Mouse (Mus musculus) neural tube, embryonic 15.5 days (tissue): ENCODE data around the gene Uqcr11. TPM values are rescaled to one million over a fixed set of nuclear protein-coding genes. Genes with fewer than 3 reads are reported as not detected.

Experiments
- ATAC-seq: fragments of 200-750 bp; cut with Nextera tagmentation; 2 replicates; pipeline ENCODE4 v1.8.0; 2017; ENCODE audit warnings: mild to moderate bottlenecking, moderate TSS enrichment, moderate library complexity; ENCODE audit not compliant: low FRiP score
- H3K27ac ChIP-seq: fragments of 300-500 bp; sonication (generic); replicated peaks from 2 replicates; pipeline ENCODE4 v1.5.1; 2015; ENCODE audit warnings: mild to moderate bottlenecking, inconsistent platforms
- H3K27me3 ChIP-seq: fragments of 300-500 bp; sonication (generic); replicated peaks from 2 replicates; pipeline ENCODE4 v1.6.1; 2015; ENCODE audit warnings: inconsistent platforms
- H3K36me3 ChIP-seq: fragments of 300-500 bp; sonication (generic); 2 replicates; pipeline ENCODE4 v1.6.1; 2015; ENCODE audit warnings: inconsistent platforms
- H3K4me1 ChIP-seq: fragments of 300-500 bp; sonication (generic); 2 replicates; pipeline ENCODE4 v1.6.1; 2015; ENCODE audit warnings: inconsistent platforms
- H3K4me2 ChIP-seq: fragments of 300-500 bp; sonication (generic); 2 replicates; pipeline ENCODE4 v1.6.1; 2015; ENCODE audit warnings: inconsistent platforms, mild to moderate bottlenecking, moderate library complexity
- H3K4me3 ChIP-seq: fragments of 300-500 bp; sonication (generic); replicated peaks from 2 replicates; pipeline ENCODE4 v1.5.1; 2015; ENCODE audit warnings: mild to moderate bottlenecking, inconsistent platforms
- H3K9ac ChIP-seq: fragments of 300-500 bp; sonication (generic); replicated peaks from 2 replicates; pipeline ENCODE4 v1.6.1; 2015; ENCODE audit warnings: mild to moderate bottlenecking, inconsistent platforms
- H3K9me3 ChIP-seq: fragments of 300-500 bp; sonication (generic); replicated peaks from 2 replicates; pipeline ENCODE4 v1.6.1; 2016; ENCODE audit warnings: inconsistent platforms
- WGBS: fragments of 180-500 bp; shearing (Covaris S2); methylation state at CpG from one replicate; pipeline ENCODE4 v1.1.7; 2015; ENCODE audit warnings: mixed read lengths; 5-methylcytosine and 5-hydroxymethylcytosine counted together
- polyA plus RNA-seq: library from polyadenylated mRNA; unstranded; fragments of >200 nt; fragmentation: Nextera tagmentation; extraction: Ambion mirVana; gene quantifications from 2 replicates; pipeline ENCODE4 v1.2.1, GENCODE M21; 2015

Uqcr11 gene
- polyA plus RNA-seq, 1 experiment from 2014 or later = 790 TPM

DNA sequence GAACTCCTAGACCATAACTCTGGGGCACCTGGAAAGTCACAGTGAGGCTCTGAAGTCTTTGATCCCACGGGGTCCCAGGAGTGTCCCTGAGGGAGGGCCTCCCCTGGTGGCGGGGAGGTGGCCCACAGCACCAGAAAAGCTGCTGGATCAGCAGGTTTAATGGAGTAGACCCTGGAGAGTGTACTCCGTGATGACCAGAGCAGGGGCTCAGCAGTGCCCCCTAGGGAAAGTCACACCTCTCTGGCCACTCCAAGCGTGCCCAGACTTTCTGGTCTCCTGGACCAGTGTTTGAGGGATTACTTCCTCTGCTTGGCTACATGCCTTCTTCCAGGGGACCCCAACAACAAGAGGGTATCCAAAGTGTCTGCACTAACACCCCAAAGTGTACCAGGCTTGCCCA is 23.2 kb downstream of the Uqcr11 start:
- Histone ChIP-seq H3K36me3 (peaks cover 46% of the 10 kb centered on the region), H3K27ac (no peak overlapping the region), H3K4me2 (peak overlapping the region; percentile 98), H3K9ac (peak overlapping the region; percentile 26), H3K9me3 (no peaks in the 10 kb centered on the region), H3K4me1 (peaks cover 51% of the 10 kb centered on the region), H3K27me3 (no peaks in the 10 kb centered on the region), H3K4me3 (peak overlapping the region; percentile 59; the same call in 1 of the 2 replicates)
- no peak for ATAC-seq
- 59% methylated on average over 4 of the region's 4 CpGs for WGBS

- Histone ChIP-seq H3K4me3 (peak overlapping the region; percentile 59; the same call in 1 of the 2 replicates), H3K9ac (peak overlapping the region; percentile 26; the same call in 1 of the 2 replicates)
- WGBS = 73% methylated on average over 7 of the region's 7 CpGs
Observed at GRCm38 (mm10) chr10:80382641-80383365, 23.8 kb downstream of the Uqcr11 start.

GRCm38 (mm10) chr10:80377716-80378115 is 28.9 kb downstream of the Uqcr11 start:
- H3K4me1 ChIP-seq = peaks cover 16% of the 10 kb centered on the region
- H3K9me3 ChIP-seq = no peaks in the 10 kb centered on the region
- no peak overlapping the region for H3K9ac ChIP-seq
- H3K27me3 ChIP-seq = no peaks in the 10 kb centered on the region
- H3K27ac ChIP-seq = no peak overlapping the region
- 51% methylated on average over 10 of the region's 10 CpGs for WGBS
- H3K4me2 ChIP-seq = no peak overlapping the region
- no peak for ATAC-seq
- no peak overlapping the region for H3K4me3 ChIP-seq
- peaks cover 35% of the 10 kb centered on the region for H3K36me3 ChIP-seq

More at GRCm38 (mm10) chr10:80382641-80383365, 23.8 kb downstream of the Uqcr11 start:
- peaks cover 46% of the 10 kb centered on the region for H3K36me3 ChIP-seq
- peaks cover 44% of the 10 kb centered on the region for H3K4me1 ChIP-seq
- H3K4me2 ChIP-seq = peak overlapping the region; percentile 98
- no peak overlapping the region for H3K27ac ChIP-seq
- ATAC-seq = no peak
- H3K9me3 ChIP-seq = no peaks in the 10 kb centered on the region
- no peaks in the 10 kb centered on the region for H3K27me3 ChIP-seq

DNA sequence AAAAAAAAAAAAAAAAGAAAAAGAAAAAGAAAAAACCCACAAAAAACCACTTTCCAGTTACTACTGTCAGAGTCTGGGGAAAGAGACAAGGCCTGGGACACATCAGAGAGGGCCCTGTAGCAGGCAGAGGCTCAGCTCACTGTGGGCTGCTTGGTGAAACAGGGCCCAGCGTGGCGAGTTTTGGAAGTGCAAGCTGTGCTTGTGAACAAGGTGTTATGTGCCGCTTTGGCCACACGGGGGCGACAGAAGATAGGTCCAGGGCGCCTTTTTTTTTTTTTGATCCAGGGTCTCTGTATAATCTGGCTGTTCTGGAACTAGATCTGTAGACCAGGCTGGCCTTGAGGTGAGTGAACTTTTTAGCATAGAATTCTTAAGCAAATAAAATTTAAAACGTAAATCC is 30.5 kb downstream of the Uqcr11 start:
- Histone ChIP-seq H3K4me1 (peaks cover 11% of the 10 kb centered on the region), H3K9ac (no peak overlapping the region), H3K27me3 (no peaks in the 10 kb centered on the region), H3K36me3 (peaks cover 21% of the 10 kb centered on the region), H3K4me2 (no peak overlapping the region), H3K27ac (no peak overlapping the region), H3K9me3 (no peaks in the 10 kb centered on the region), H3K4me3 (no peak overlapping the region)
- 3% methylated on average over 7 of the region's 7 CpGs for WGBS
- no peak for ATAC-seq

DNA sequence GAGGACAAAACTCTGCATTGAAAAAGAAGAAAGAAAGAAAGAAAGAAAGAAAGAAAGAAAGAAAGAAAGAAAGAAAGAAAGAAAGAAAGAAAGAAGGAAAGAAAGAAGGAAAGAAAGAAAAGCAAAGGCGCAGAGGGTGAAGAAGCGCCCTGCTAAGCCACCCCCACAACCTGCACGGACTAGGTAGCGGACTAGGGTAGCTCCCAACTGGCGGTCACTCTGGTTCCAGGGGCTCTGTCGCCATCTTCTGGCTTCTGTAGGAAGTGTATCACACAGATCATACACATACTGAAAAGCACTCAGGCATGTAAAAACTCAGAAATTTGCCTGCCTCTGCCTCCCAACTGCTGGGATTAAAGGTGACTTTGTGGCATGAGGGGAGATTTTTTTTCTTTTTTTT is 32.6 kb downstream of the Uqcr11 start:
- Histone ChIP-seq H3K9ac (no peak overlapping the region), H3K4me1 (peaks cover 9% of the 10 kb centered on the region), H3K36me3 (peaks cover 2% of the 10 kb centered on the region), H3K27me3 (no peaks in the 10 kb centered on the region), H3K4me3 (no peak overlapping the region), H3K27ac (no peak overlapping the region), H3K4me2 (no peak overlapping the region), H3K9me3 (no peaks in the 10 kb centered on the region)
- no peak for ATAC-seq
- 24% methylated on average over 6 of the region's 6 CpGs for WGBS

- ATAC-seq = no peak
- 79% methylated on average over 6 of the region's 6 CpGs for WGBS
- Histone ChIP-seq H3K27me3 (no peaks in the 10 kb centered on the region), H3K9me3 (no peaks in the 10 kb centered on the region), H3K4me2 (no peak overlapping the region), H3K27ac (no peak overlapping the region), H3K4me1 (peaks cover 9% of the 10 kb centered on the region), H3K36me3 (no peaks in the 10 kb centered on the region), H3K9ac (no peak overlapping the region), H3K4me3 (no peak overlapping the region)
Observed at GRCm38 (mm10) chr10:80372706-80373105, 33.9 kb downstream of the Uqcr11 start.

DNA sequence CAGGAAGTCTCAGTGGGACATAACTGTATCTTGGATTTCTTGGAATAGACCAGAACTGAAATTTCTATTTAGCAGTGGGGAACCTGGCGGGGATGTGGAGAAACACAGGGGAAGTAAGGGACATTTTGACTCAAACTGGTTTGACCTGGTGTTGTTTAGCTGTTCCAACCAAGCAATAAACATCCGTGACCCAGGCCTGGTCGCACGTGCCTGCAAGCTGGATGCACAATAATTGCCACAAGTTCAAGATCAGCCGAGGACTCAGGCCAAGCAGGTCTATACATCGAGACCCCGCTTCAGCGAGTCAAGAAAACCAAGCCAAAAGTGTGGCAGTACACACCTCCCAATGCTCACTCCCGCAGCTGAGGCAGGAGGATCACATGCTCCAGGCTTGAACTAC is 34.6 kb downstream of the Uqcr11 start:
- Histone ChIP-seq H3K27ac (peak overlapping the region; percentile 54), H3K9ac (0 out of 2 replicates have a peak overlapping the region, but pooled peaks have one; percentile 23), H3K4me3 (0 out of 2 replicates have a peak overlapping the region, but pooled peaks have one; percentile 27), H3K4me1 (peaks cover 9% of the 10 kb centered on the region), H3K9me3 (no peaks in the 10 kb centered on the region), H3K4me2 (peak overlapping the region; percentile 48), H3K27me3 (no peaks in the 10 kb centered on the region), H3K36me3 (no peaks in the 10 kb centered on the region)
- WGBS = 48% methylated on average over 9 of the region's 9 CpGs
- 0 out of 2 replicates have a peak, but pooled peaks have one; percentile 6 for ATAC-seq

GRCm38 (mm10) chr10:80371411-80371966 is 35.1 kb downstream of the Uqcr11 start:
- Histone ChIP-seq H3K9me3 (no peaks in the 10 kb centered on the region), H3K27ac (peak overlapping the region; percentile 54), H3K36me3 (no peaks in the 10 kb centered on the region), H3K9ac (peak overlapping the region; percentile 23; the same call in 1 of the 2 replicates), H3K4me3 (peak overlapping the region; percentile 27), H3K4me2 (peak overlapping the region; percentile 48), H3K27me3 (no peaks in the 10 kb centered on the region), H3K4me1 (peaks cover 9% of the 10 kb centered on the region)
- WGBS = 4% methylated on average over 12 of the region's 12 CpGs
- ATAC-seq = peak; percentile 88

DNA sequence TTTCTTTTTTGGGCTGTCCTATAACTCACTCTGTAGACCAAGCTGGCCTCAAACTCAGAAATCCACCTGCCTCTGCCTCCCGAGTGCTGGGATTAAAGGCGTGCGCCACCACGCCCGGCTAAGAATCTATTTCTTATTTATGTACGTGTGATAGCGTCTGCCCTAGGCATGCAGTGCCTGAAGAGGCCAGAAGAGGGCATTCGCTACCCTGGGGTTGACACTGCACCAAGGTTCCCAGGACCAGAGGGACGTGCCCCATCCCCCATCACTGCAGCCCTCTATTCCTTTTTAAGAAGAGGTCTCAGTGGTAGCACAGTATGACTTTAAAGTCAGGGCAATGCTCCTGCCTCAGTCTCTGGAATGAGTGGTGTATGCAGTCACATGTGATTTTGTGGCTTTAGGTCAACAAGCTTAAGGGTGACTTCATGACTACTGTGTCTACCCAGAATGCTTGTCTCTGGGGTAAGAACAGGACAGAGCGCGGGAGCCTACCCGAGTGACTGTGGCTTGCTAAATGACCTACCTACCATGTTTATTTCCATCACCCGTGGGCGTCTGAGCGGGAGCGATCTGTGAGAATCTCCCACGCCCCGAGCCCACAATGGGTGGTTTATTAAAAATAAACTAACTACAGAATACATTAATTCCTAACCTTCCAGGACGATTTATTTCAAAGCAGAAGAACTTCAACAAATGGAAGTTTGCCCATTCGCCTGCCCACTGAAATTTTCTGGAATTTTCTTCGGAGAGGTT is 36.5 kb downstream of the Uqcr11 start:
- Histone ChIP-seq H3K4me2 (no peak overlapping the region), H3K9ac (no peak overlapping the region), H3K27me3 (peaks cover 4% of the 10 kb centered on the region; the same call in 1 of the 2 replicates), H3K36me3 (no peaks in the 10 kb centered on the region), H3K27ac (no peak overlapping the region), H3K9me3 (no peaks in the 10 kb centered on the region), H3K4me3 (no peak overlapping the region), H3K4me1 (peaks cover 9% of the 10 kb centered on the region)
- no peak for ATAC-seq
- 79% methylated on average over 21 of the region's 21 CpGs for WGBS

DNA sequence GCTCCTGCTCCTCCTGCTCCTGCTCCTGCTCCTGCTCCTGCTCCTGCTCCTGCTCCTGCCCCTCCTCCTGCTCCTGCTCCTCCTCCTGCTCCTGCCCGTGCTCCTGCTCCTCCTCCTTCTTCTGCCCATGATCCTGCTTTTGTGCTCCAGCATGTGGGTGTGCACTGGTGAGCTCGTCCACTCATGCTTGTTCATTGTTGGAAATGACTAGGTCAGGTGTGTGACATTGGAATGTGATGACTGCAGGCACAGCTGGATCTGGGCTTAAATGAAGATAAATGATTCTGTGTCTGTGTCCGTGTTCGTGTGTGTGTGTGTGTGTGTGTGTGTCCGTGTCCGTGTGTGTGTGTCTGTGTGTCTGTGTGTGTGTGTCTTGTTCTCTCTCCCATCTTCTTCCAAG is 38.2 kb downstream of the Uqcr11 start:
- Histone ChIP-seq H3K4me2 (no peak overlapping the region), H3K9ac (no peak overlapping the region), H3K36me3 (no peaks in the 10 kb centered on the region), H3K9me3 (no peaks in the 10 kb centered on the region), H3K4me1 (peaks cover 9% of the 10 kb centered on the region), H3K27me3 (peaks cover 14% of the 10 kb centered on the region; the same call in 1 of the 2 replicates), H3K27ac (no peak overlapping the region), H3K4me3 (no peak overlapping the region)
- ATAC-seq = no peak
- 87% methylated on average over 6 of the region's 6 CpGs for WGBS

GRCm38 (mm10) chr10:80367954-80368353 is 38.7 kb downstream of the Uqcr11 start:
- WGBS = 56% methylated on average over 5 of the region's 5 CpGs

More at GRCm38 (mm10) chr10:80367954-80368353, 38.7 kb downstream of the Uqcr11 start:
- Histone ChIP-seq H3K27ac (no peak overlapping the region), H3K36me3 (no peaks in the 10 kb centered on the region), H3K4me1 (peaks cover 9% of the 10 kb centered on the region), H3K4me3 (no peak overlapping the region), H3K4me2 (no peak overlapping the region), H3K9me3 (no peaks in the 10 kb centered on the region), H3K27me3 (peaks cover 14% of the 10 kb centered on the region; the same call in 1 of the 2 replicates), H3K9ac (no peak overlapping the region)
- ATAC-seq = no peak
